Mouse (Mus musculus) left cerebral cortex, adult 18-20 months (tissue): ENCODE measurements around the gene Ssb. TPM values are rescaled to one million over a fixed set of nuclear protein-coding genes. Genes with fewer than 3 reads are reported as not detected.
"Not testable (repeated sequence)": the region's sequence is repeated elsewhere in the genome, so short reads cannot be mapped to it uniquely, and the experiment has no call there.

Source experiments
- DNase-seq, 2 experiments: peaks; one replicate each; pipeline ENCODE4 v3.0.0; 2021 to 2022; ENCODE audit warnings: low spot score in 2 of 2, mixed read lengths in 1 of 2
- total RNA-seq, 2 experiments: library from RNA; stranded (reverse); gene quantifications; 2 replicates each; pipeline ENCODE4 v1.2.3; 2021

The Ssb gene
- total RNA-seq, 2 experiments from 2014 or later: 121 to 128 TPM

GRCm38 (mm10) chr2:69860972-69861452 lies 350 bp upstream of the Ssb start:
- DNase-seq: peak in 1 of 2 experiments; percentile 23

GRCm38 (mm10) chr2:69862117-69862657 lies 825 bp downstream of the Ssb start:
- no peak for DNase-seq

GRCm38 (mm10) chr2:69883990-69884391 lies 22.6 kb downstream of the Ssb start:
- no peak for DNase-seq

GRCm38 (mm10) chr2:69884581-69884980 lies 23.2 kb downstream of the Ssb start:
- DNase-seq: no peak

GRCm38 (mm10) chr2:69885050-69885449 lies 23.7 kb downstream of the Ssb start:
- DNase-seq: no peak

GRCm38 (mm10) chr2:69885451-69886305 lies 24.3 kb downstream of the Ssb start, which contains the start of gene Mettl5:
Gene Mettl5, minus strand, starts transcription at chr2:69885615.
- DNase-seq: peak; percentile 87 to 91

GRCm38 (mm10) chr2:69888957-69889356 lies 27.6 kb downstream of the Ssb start:
- no peak for DNase-seq

- DNase-seq: no peak
Observed at GRCm38 (mm10) chr2:69890843-69891242, 29.5 kb downstream of the Ssb start.

GRCm38 (mm10) chr2:69893145-69893544 lies 31.8 kb downstream of the Ssb start:
- no peak for DNase-seq

- DNase-seq: no peak
Observed at GRCm38 (mm10) chr2:69893891-69894290, 32.5 kb downstream of the Ssb start.

GRCm38 (mm10) chr2:69895502-69896223 lies 34.3 kb downstream of the Ssb start:
- no peak for DNase-seq

GRCm38 (mm10) chr2:69896224-69896581 lies 34.8 kb downstream of the Ssb start:
- DNase-seq: no peak

- DNase-seq: peak; percentile 97 to 98
Observed at GRCm38 (mm10) chr2:69897039-69897617, 35.8 kb downstream of the Ssb start, which contains the start of gene Ubr3. Gene Ubr3, plus strand, starts transcription at chr2:69897246.

GRCm38 (mm10) chr2:69897618-69898575 lies 36.5 kb downstream of the Ssb start:
- DNase-seq: peak; percentile 32 to 45

GRCm38 (mm10) chr2:69903541-69903940 lies 42.2 kb downstream of the Ssb start:
- DNase-seq: no peak

GRCm38 (mm10) chr2:69907394-69907793 lies 46.0 kb downstream of the Ssb start:
- DNase-seq: not testable (repeated sequence)

GRCm38 (mm10) chr2:69912801-69913200 lies 51.4 kb downstream of the Ssb start:
- no peak for DNase-seq

GRCm38 (mm10) chr2:69917301-69917700 lies 55.9 kb downstream of the Ssb start:
- no peak for DNase-seq
